Mouse (Mus musculus) hindbrain, embryonic 14.5 days (tissue): ENCODE measurements around the gene Tmem106c. TPM values are rescaled to one million over a fixed set of nuclear protein-coding genes. Genes with fewer than 3 reads are reported as not detected.

Experiments
- ATAC-seq: fragments of 200-750 bp; cut with Nextera tagmentation; 2 replicates; pipeline ENCODE4 v1.8.0; 2017; ENCODE audit warnings: moderate number of reproducible peaks, mild to moderate bottlenecking, moderate TSS enrichment, moderate library complexity; ENCODE audit not compliant: low FRiP score
- DNase-seq: peaks from one replicate; pipeline ENCODE4 v3.0.0-alpha.2; 2015; ENCODE audit warnings: low spot score
- H3K27ac ChIP-seq: fragments of 300-500 bp; sonication (generic); 2 replicates; pipeline ENCODE4 v1.5.1; 2014; ENCODE audit warnings: mild to moderate bottlenecking, moderate library complexity
- H3K27me3 ChIP-seq: fragments of 300-500 bp; sonication (generic); 2 replicates; pipeline ENCODE4 v1.6.1; 2014; ENCODE audit warnings: mild to moderate bottlenecking, low read length, mixed read lengths; ENCODE audit not compliant: control insufficient read depth, insufficient read depth
- H3K36me3 ChIP-seq: fragments of 300-500 bp; sonication (generic); replicated peaks from 2 replicates; pipeline ENCODE4 v1.6.1; 2014; ENCODE audit not compliant: control insufficient read depth, insufficient read depth
- H3K4me1 ChIP-seq: fragments of 300-500 bp; sonication (generic); replicated peaks from 2 replicates; pipeline ENCODE4 v1.6.1; 2014; ENCODE audit warnings: antibody characterized with exemption, low read length, mixed read lengths; ENCODE audit not compliant: control insufficient read depth, insufficient read depth
- H3K4me2 ChIP-seq: fragments of 300-500 bp; sonication (generic); replicated peaks from 2 replicates; pipeline ENCODE4 v1.6.1; 2014; ENCODE audit warnings: mild to moderate bottlenecking, moderate library complexity
- H3K4me3 ChIP-seq: fragments of 300-500 bp; sonication (generic); replicated peaks from 2 replicates; pipeline ENCODE4 v1.5.1; 2014; ENCODE audit warnings: mild to moderate bottlenecking, low read length
- H3K9ac ChIP-seq: fragments of 300-500 bp; sonication (generic); 2 replicates; pipeline ENCODE4 v1.6.1; 2014
- H3K9me3 ChIP-seq: fragments of 300-500 bp; sonication (generic); 2 replicates; pipeline ENCODE4 v1.6.1; 2016; ENCODE audit warnings: low read length; ENCODE audit not compliant: control insufficient read depth
- WGBS: fragments of 180-500 bp; shearing (Covaris S2); extraction: QIAGEN DNeasy Blood & Tissue Kit; methylation state at CpG from one replicate; pipeline ENCODE4 v1.1.7; 2014; 5-methylcytosine and 5-hydroxymethylcytosine counted together
- polyA plus RNA-seq: library from polyadenylated mRNA; unstranded; fragments of >200 nt; fragmentation: Nextera tagmentation; extraction: Ambion mirVana; gene quantifications from 2 replicates; pipeline ENCODE4 v1.2.1, GENCODE M21; 2014

The Tmem106c gene
- polyA plus RNA-seq, result 54.9 and 58.0 TPM in 2 replicates

DNA sequence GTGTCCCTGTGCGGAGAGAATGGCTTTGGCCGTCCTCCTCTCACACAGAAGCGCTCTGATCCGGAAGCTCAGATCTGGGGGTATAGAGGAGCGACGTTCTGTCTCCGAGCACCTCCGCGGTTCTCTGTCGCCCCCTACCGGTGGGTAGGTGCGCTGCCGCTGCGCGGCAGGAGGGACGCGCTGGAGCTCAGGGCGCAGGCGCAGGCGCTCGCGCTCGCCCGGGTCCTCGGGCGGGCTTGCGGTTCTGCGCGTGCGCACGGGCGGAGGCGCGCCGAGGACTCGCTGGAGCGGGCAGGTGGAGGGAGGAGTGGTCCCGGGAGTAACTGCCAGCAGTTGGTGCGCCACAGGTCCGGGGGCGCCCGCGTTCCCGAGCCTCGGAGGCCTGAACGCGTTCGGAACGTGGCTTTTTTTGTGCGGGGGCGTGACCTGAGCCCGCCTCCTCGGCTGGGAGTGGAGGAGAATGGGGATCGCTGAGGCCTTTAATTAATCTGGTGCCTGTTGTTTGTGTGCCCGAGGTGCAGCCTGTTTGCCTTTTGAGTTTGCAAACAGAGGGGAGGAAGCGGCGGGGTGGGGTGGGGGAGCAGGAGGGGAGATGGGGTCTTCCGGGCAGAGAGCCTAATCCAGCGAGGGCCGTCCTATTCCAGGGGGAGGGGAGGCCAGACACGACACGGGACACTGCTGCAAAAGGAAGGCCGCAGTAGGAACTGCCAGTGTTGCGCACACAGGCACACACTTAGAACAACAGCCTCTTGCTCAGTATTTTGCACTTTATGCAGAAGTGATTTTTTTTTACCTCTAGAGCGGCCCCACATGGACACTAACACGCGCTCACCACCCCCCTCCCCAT, at the start of gene Tmem106c:
Tmem106c (plus strand) TSS at position 212 of the 847 bp plus-strand sequence.
- Histone ChIP-seq H3K9me3 (no peaks in the 10 kb centered on the region), H3K27ac (peak within 1 kb of the TSS; percentile 83), H3K36me3 (no peaks in the 10 kb centered on the region; the same call in 1 of the 2 replicates), H3K4me1 (peaks cover 9% of the 10 kb centered on the region), H3K9ac (peak within 1 kb of the TSS; percentile 72), H3K4me2 (peak within 1 kb of the TSS; percentile 72), H3K4me3 (peak within 1 kb of the TSS; percentile 59), H3K27me3 (no peaks in the 10 kb centered on the region)
- DNase-seq (peak; percentile 97), ATAC-seq (peak; percentile 94)
- under 1% methylated on average over 67 of the region's 67 CpGs for WGBS

DNA sequence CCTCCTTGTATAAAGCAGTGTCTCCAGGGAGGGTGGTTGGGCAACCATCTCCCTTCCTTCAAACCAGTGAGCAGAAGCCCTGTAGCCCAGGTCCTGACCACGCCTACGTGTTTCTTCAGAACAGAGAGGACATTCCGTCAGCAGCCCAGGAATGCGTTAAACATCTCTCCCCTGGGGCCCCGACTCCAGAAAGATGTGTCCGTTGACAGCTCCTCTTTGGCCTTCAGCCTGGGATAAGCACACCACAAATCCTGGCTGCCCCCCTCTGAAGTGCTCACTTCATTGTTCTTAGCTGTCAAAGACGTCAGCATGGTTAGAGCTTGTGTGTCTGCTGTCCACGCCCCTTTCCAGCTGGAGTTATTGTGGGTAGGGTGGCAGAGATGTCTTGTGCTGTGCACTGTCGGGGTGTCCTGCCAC, 49.7 kb upstream of the Tmem106c start:
- DNase-seq, result no peak
- H3K4me3 ChIP-seq, result no peak overlapping the region
- no peak overlapping the region for H3K9ac ChIP-seq
- peaks cover 4% of the 10 kb centered on the region; the same call in 1 of the 2 replicates for H3K27me3 ChIP-seq
- no peak overlapping the region for H3K27ac ChIP-seq
- H3K4me2 ChIP-seq, result no peak overlapping the region; the same call in 1 of the 2 replicates
- WGBS, result 8% methylated on average over 9 of the region's 9 CpGs
- no peaks in the 10 kb centered on the region; the same call in 1 of the 2 replicates for H3K4me1 ChIP-seq
- no peaks in the 10 kb centered on the region for H3K9me3 ChIP-seq
- no peak for ATAC-seq
- no peaks in the 10 kb centered on the region for H3K36me3 ChIP-seq

DNA sequence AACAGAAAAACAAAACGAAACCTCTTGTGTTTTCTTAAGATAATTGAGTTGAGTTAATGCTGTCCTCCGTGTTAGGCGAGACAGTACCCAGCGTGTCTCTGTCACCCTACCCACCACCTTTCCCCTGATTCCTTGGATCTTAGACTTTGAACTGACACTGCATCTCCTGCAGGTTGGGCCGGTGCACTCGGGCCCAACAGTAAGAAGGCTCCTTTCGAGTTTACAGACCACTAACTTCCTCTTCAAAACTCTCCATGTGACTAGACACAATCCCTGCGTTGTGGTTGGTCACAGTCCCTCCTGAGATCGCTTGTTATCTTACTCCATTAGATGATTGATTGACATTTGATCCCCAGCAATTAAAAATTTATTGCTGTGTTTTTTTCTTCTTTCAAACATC, 46.0 kb upstream of the Tmem106c start:
- no peak overlapping the region for H3K4me3 ChIP-seq
- H3K9me3 ChIP-seq, result no peaks in the 10 kb centered on the region
- H3K36me3 ChIP-seq, result no peaks in the 10 kb centered on the region
- H3K9ac ChIP-seq, result no peak overlapping the region
- no peak for ATAC-seq
- no peaks in the 10 kb centered on the region; the same call in 1 of the 2 replicates for H3K4me1 ChIP-seq
- no peak for DNase-seq
- no peak overlapping the region for H3K4me2 ChIP-seq
- WGBS, result 84% methylated on average over 9 of the region's 9 CpGs
- H3K27me3 ChIP-seq, result no peaks in the 10 kb centered on the region
- no peak overlapping the region for H3K27ac ChIP-seq

DNA sequence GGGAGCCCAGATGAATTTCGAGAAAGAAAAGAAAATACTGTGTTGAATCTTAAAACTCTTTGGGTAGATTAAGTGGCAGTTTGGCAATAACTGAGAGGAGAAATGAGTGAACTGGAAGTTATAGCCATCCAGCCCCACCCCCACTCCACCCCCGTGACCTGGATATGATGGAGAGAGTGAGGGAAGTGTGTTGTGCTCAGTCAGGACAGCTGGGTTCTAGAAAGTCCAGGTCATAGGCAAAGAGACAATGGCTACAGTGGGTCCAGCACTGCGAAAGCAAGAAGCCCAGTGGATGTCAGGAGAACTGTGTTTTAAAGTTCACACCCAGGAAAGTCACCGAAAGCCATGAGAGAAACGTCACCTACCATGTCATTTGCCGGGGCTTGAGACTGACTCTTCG, 44.8 kb upstream of the Tmem106c start:
- H3K4me2 ChIP-seq, result no peak overlapping the region
- H3K4me3 ChIP-seq, result no peak overlapping the region
- DNase-seq (no peak), ATAC-seq (no peak)
- H3K9me3 ChIP-seq, result no peaks in the 10 kb centered on the region
- no peak overlapping the region for H3K27ac ChIP-seq
- no peaks in the 10 kb centered on the region for H3K36me3 ChIP-seq
- H3K9ac ChIP-seq, result no peak overlapping the region
- no peaks in the 10 kb centered on the region for H3K27me3 ChIP-seq
- no peaks in the 10 kb centered on the region; the same call in 1 of the 2 replicates for H3K4me1 ChIP-seq
- WGBS, result 91% methylated on average over 7 of the region's 7 CpGs

DNA sequence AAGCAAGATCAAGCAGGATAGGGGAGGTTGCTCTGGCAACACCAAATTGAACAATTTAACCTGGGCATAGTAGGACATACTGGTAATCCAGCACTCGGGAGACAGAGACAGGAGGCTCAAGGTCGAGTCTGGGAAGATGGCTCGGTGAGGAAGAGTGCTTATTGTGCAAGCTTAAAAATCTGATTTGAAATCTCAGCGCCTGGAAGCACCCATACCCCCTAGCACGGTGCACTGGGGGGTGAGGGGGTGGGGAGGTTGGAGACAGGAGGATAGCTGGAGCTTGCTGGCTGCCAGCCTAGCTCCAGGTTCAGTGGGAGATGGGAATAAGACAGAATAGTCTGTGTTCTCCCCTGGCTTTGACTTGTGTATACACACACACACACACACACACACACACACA, 43.7 kb upstream of the Tmem106c start:
- Histone ChIP-seq H3K4me2 (no peak overlapping the region), H3K9ac (no peak overlapping the region), H3K9me3 (no peaks in the 10 kb centered on the region), H3K36me3 (no peaks in the 10 kb centered on the region), H3K27ac (no peak overlapping the region), H3K4me1 (no peaks in the 10 kb centered on the region), H3K4me3 (no peak overlapping the region), H3K27me3 (no peaks in the 10 kb centered on the region)
- no peak for ATAC-seq
- 68% methylated on average over 5 of the region's 5 CpGs for WGBS
- DNase-seq, result no peak

DNA sequence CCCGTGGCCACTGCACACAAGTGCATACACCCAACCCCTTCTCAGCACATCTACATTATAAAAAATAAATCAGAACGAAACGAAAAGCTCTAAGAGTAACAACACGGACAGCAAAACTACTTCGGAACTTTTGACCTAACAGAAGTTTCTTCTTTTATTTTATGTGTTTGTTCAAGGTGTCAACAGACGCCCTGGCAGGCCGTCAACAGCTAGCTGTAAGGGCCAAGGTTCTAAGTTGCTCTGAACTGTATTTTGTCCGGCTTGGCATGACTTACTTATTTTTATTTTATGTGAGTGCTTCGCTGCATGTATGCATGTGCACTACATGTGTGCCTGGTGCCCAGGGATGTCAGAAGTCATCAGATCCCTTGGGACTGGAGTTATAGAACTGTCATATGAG, 42.2 kb upstream of the Tmem106c start:
- no peak for ATAC-seq

DNA sequence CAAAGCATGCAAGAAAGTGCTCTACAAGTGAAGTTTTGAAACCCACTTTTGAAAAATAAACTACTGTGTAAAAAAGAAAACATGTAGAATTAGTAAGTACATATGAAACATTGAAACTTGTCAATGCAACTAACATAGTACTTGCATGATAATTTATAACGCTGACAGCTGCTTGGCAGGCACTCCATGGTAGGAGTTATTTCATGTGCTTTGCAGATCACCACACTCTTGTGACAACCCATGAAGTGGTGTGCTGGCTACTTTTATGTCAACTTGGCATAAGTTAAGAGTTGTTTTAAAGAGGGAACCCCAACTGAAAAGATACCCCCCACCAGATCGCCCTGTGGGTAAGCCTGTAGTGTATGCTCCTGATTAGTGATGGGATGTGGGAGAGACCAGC, 41.6 kb upstream of the Tmem106c start:
- no peak overlapping the region for H3K4me3 ChIP-seq
- ATAC-seq (no peak), DNase-seq (no peak)
- H3K9me3 ChIP-seq, result no peaks in the 10 kb centered on the region
- 91% methylated on average over 2 of the region's 2 CpGs for WGBS
- H3K27ac ChIP-seq, result no peak overlapping the region
- no peaks in the 10 kb centered on the region for H3K27me3 ChIP-seq
- no peaks in the 10 kb centered on the region for H3K36me3 ChIP-seq
- H3K4me2 ChIP-seq, result no peak overlapping the region
- H3K4me1 ChIP-seq, result no peaks in the 10 kb centered on the region
- no peak overlapping the region for H3K9ac ChIP-seq

More for the DNA sequence above, 42.2 kb upstream of the Tmem106c start:
- 95% methylated on average over 9 of the region's 9 CpGs for WGBS
- Histone ChIP-seq H3K27ac (no peak overlapping the region), H3K4me2 (no peak overlapping the region), H3K36me3 (no peaks in the 10 kb centered on the region), H3K4me1 (no peaks in the 10 kb centered on the region), H3K9me3 (no peaks in the 10 kb centered on the region), H3K9ac (no peak overlapping the region), H3K4me3 (no peak overlapping the region), H3K27me3 (no peaks in the 10 kb centered on the region)
- DNase-seq, result no peak

DNA sequence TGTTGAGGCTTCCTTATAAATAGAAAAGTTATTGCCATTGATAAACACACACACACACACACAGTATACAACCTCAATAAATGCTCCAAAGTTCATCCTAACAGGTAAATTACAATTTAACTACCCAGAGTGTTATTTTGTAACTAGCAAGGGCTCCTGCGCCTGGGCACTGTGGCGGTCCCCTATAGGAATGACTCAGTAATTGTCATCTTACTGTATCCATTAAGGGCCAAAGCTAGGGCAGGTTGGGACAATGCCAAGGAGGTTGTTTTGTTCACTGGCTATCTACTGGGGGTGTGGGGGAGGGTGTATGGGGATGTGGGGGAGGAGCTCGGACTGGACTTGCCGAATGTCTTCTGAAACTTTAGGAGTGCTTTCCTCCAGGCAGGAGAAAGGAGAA, 37.0 kb upstream of the Tmem106c start:
- H3K4me3 ChIP-seq, result no peak overlapping the region
- no peaks in the 10 kb centered on the region for H3K36me3 ChIP-seq
- H3K9ac ChIP-seq, result no peak overlapping the region
- no peaks in the 10 kb centered on the region for H3K9me3 ChIP-seq
- ATAC-seq, result no peak
- no peaks in the 10 kb centered on the region for H3K4me1 ChIP-seq
- WGBS, result 67% methylated on average over 4 of the region's 4 CpGs
- H3K4me2 ChIP-seq, result no peak overlapping the region
- DNase-seq, result no peak
- no peak overlapping the region for H3K27ac ChIP-seq
- no peaks in the 10 kb centered on the region for H3K27me3 ChIP-seq

DNA sequence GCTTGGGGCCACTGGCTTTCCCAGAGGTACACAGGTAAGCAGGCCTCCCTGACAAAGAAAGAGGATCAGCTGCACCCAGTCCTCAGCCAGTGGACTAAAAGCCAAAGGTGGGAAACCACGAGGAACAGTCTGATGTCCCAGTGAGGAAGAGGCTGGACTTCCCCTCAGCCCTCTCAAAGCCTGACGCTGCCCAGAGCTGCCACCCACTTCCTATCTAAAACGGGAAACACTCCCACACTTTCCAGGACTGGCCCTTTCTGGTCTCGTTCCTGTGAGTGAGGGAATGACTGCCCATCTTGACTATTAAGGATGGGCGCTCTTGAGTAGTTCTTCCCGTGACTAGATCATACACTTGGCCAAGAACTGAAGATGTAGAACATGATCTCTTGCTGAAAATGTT, 36.2 kb upstream of the Tmem106c start:
- DNase-seq, result no peak
- no peak for ATAC-seq
- H3K4me3 ChIP-seq, result no peak overlapping the region
- H3K27me3 ChIP-seq, result no peaks in the 10 kb centered on the region
- no peaks in the 10 kb centered on the region for H3K9me3 ChIP-seq
- 81% methylated on average over 6 of the region's 6 CpGs for WGBS
- no peak overlapping the region for H3K4me2 ChIP-seq
- no peak overlapping the region for H3K27ac ChIP-seq
- no peak overlapping the region for H3K9ac ChIP-seq
- H3K4me1 ChIP-seq, result no peaks in the 10 kb centered on the region
- H3K36me3 ChIP-seq, result no peaks in the 10 kb centered on the region
